Mouse (Mus musculus): Measurements from ENCODE around the gene Tfap2c.

DNA sequence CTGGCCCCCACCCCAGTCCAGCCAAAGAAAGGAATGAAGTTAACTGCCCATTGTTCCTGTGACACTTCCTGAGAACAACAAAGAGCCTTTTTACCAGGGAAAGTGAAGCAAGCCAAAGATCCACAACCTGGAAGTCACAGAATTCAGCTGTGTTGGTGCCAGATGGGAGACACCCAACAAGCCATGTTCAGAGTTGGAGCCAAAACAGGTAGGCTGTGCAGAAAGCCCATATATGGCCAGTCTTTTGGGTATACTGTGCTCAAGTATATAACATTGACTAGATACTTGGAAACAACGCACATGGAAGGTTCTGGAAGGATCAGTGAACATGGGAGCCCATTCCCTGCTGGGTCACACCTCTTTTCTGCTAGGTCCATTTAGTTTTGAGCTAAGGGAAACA is 39.7 kb downstream of the Tfap2c start:
- TF ChIP-seq ZNF384 (IDR thresholded peaks at IDR 0.05; ENCODE audit: low read depth, low read length) (no peak), HCFC1 (IDR thresholded peaks at IDR 0.05; ENCODE audit: borderline replicate concordance, insufficient read depth, low read length) (no peak)
